Mouse (Mus musculus) myocyte (in vitro differentiated cells): Measurements from ENCODE around the gene Krt23.

ENCODE experiments used
- CEBPB ChIP-seq: IDR thresholded peaks from 2 replicates; pipeline ENCODE4 v1.6.1; 2011; ENCODE audit warnings: mild to moderate bottlenecking, moderate library complexity; ENCODE audit not compliant: poor library complexity, insufficient read depth, severe bottlenecking
- MAX ChIP-seq: IDR thresholded peaks from one replicate; pipeline ENCODE4 v1.6.1; 2011; ENCODE audit warnings: low read depth, mild to moderate bottlenecking, control low read depth
- MYOD1 ChIP-seq, 3 experiments: IDR thresholded peaks; one replicate each; pipeline ENCODE4 v1.6.1; 2011; ENCODE audit warnings: control low read depth in 2 of 3, low read depth in 2 of 3, mild to moderate bottlenecking in 2 of 3, moderate library complexity in 1 of 3; ENCODE audit not compliant: insufficient read length in 2 of 3, control insufficient read depth in 1 of 3
- MYOG ChIP-seq, 3 experiments: IDR thresholded peaks; one replicate each; pipeline ENCODE4 v1.6.1; 2011; ENCODE audit warnings: control low read depth in 2 of 3, low read depth in 2 of 3, mild to moderate bottlenecking in 2 of 3; ENCODE audit not compliant: insufficient read length in 2 of 3, control insufficient read depth in 1 of 3, insufficient read depth in 1 of 3
- POLR2A ChIP-seq: IDR thresholded peaks from one replicate; pipeline ENCODE4 v1.6.1; 2011; ENCODE audit warnings: low read depth, mild to moderate bottlenecking, control low read depth, moderate library complexity; ENCODE audit not compliant: insufficient read length
- POLR2AphosphoS2 ChIP-seq: IDR thresholded peaks from one replicate; pipeline ENCODE4 v1.6.1; 2011; ENCODE audit warnings: low read depth, control low read depth; ENCODE audit not compliant: insufficient read length
- SRF ChIP-seq: IDR thresholded peaks from one replicate; pipeline ENCODE4 v1.6.1; 2011; ENCODE audit warnings: low read depth; ENCODE audit not compliant: control insufficient read depth, insufficient read length
- TCF12 ChIP-seq: IDR thresholded peaks from one replicate; pipeline ENCODE4 v1.6.1; 2011; ENCODE audit warnings: mild to moderate bottlenecking, control low read depth; ENCODE audit not compliant: poor library complexity, insufficient read depth, severe bottlenecking
- TCF3 ChIP-seq: IDR thresholded peaks from one replicate; pipeline ENCODE4 v1.6.1; 2011; ENCODE audit warnings: low read depth, control low read depth; ENCODE audit not compliant: insufficient read length
- USF1 ChIP-seq: IDR thresholded peaks from one replicate; pipeline ENCODE4 v1.6.1; 2011; ENCODE audit warnings: low read depth, mild to moderate bottlenecking, control low read depth, moderate library complexity

DNA sequence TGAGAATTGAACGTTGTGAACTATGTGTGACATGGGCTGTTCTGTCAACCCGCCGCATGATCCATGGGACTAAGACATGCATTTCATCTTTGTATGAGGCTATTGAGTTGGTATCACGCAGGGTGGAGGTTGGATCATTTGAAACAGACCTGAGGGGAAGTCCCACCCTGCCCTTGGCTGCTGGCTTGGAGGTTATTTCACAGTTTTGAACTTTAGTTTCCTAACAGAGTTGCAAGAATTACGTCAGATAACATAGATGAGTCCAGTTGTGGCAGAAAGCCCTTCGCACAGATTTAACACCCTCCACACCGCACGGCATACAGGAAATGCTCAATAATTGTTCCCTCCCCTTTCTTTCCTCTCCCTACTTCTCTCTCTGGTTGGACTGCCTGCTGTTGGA lies 1.9 kb downstream of the Krt23 start:
- TF ChIP-seq SRF (no peak), POLR2AphosphoS2 (no peak), POLR2A (no peak), MYOD1 (IDR thresholded peaks at IDR 0.05; ENCODE audit: control insufficient read depth in 1 of 3, insufficient read length in 2 of 3, low read depth in 2 of 3) (no peak), TCF3 (no peak), USF1 (no peak), MAX (no peak), CEBPB (no peak), MYOG (IDR thresholded peaks at IDR 0.05; ENCODE audit: control insufficient read depth in 1 of 3, insufficient read depth in 1 of 3, insufficient read length in 2 of 3, low read depth in 2 of 3) (no peak), TCF12 (no peak)
